Mouse (Mus musculus) liver, postnatal 0 days (tissue): Measurements from ENCODE around the gene Hivep2.

Experiments
- CTCF ChIP-seq: sonication (generic); IDR thresholded peaks from 2 replicates; pipeline ENCODE4 v1.5.1; 2016; ENCODE audit warnings: antibody characterized with exemption, low read depth
- EP300 ChIP-seq: IDR thresholded peaks from 2 replicates; pipeline ENCODE4 v1.6.1; 2016; ENCODE audit warnings: antibody characterized with exemption, low read depth, mild to moderate bottlenecking

DNA sequence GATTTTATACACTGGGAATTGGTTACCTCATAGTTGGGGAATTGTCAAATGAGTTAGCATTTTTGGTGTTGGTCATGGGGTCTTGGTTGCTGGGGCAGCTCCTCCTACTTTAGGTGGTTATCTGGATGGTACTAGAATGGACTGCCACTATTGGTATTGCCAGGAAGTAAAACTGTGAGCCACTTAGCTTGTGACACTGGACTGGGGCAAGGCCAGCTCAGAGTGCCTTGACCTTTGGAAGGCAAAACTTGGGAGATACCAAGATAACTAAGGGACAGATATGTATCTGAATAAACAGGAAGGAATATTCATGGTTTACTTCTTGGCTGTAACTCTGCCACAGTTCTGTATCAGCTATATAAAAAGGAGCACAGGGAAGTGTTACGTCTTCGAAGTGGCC, 20.7 kb downstream of the Hivep2 start:
- TF ChIP-seq CTCF (no peak), EP300 (no peak)
